Mouse (Mus musculus) megakaryocyte, adult 5-6 weeks (primary cell): ENCODE results near the gene Ms4a6c. TPM values are rescaled to one million over a fixed set of nuclear protein-coding genes. Genes with fewer than 3 reads are reported as not detected.
"Not testable (repeated sequence)": the region's sequence is repeated elsewhere in the genome, so short reads cannot be mapped to it uniquely, and the experiment has no call there.

Experiments
- ATAC-seq: 2 replicates; pipeline ENCODE4 v1.8.0; 2016; ENCODE audit warnings: mild to moderate bottlenecking, inconsistent platforms; ENCODE audit not compliant: poor library complexity, severe bottlenecking
- total RNA-seq, 2 experiments: library from RNA; stranded (forward) in 1 of 2; stranded (reverse) in 1 of 2; fragments of 153-499, 151-499 nt in 1 of 2; fragments of 221-1000, 200-1000 nt in 1 of 2; gene quantifications; 2 replicates each; pipeline versions ENCODE4 v1.2.3 to v1.2.4; 2015 to 2017

Gene Ms4a6c
- total RNA-seq (2015) (815 and 879 TPM in 2 replicates), total RNA-seq (2017) (614 and 767 TPM in 2 replicates)

GRCm38 (mm10) chr19:11469215-11469614 lies at the start of gene Ms4a6c:
Gene Ms4a6c, plus strand, starts transcription at chr19:11469366.
- peak; percentile 78 for ATAC-seq

GRCm38 (mm10) chr19:11431209-11431608 lies 38.0 kb upstream of the Ms4a6c start:
- ATAC-seq, result peak; percentile 99

DNA sequence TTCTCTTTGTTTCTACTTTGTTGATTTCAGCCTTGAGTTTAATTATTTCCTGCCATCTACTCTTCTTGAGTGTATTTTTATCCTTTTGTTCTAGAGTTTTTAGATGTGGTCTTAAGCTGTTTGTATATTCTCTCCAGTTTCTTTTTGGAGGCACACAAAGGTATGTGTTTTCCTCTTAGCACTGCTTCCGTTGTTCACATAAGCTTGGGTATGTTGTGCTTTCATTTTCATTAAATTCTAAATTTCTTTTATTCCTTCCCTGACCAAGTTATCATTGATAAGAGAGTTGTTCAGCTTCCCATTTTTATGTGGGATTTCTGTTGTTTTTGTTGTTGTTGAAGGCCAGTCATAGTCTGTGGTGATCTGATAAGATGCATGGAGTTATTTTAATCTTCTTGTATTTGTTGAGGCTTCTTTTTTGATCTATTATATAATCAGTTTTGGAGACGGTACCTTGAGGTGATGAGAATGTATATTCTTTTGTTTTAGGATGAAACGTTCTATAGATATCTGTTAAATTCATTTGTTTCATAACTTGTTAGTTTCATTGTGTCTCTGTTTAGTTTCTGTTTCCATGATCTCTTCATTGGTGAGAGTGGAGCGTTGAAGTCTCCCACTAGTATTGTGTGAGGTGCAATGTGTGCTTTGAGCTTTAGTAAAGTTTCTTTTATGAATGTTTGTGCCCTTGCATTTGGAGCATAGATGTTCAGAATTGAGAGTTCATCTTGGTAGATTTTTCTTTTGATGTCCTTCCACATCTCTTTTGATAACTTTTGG lies 33.9 kb upstream of the Ms4a6c start:
- no peak for ATAC-seq

DNA sequence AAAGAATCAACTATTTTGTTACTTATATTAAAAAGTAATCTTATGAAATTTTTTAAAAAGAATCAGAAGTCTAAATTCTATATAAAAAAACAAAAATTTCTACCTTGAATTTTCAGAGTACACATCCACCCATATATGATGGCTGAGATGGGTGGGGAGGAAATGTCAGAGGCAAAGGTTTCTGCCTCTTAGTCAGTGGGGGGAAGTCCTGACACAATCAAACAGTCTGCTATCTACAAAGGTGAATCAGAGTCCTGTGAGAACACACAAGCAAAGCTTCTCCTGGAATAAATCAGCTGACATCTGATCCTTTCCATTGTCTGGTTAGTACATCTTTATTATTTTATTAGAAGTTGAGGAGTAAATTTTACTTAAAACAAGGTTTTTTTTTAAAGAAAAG lies 25.8 kb upstream of the Ms4a6c start, which contains the start of gene Ms4a4b:
Gene Ms4a4b, plus strand, starts transcription at position 216 of the 400 bp plus-strand sequence.
- no peak for ATAC-seq

GRCm38 (mm10) chr19:11443964-11444363 lies 25.2 kb upstream of the Ms4a6c start:
- ATAC-seq, result no peak

DNA sequence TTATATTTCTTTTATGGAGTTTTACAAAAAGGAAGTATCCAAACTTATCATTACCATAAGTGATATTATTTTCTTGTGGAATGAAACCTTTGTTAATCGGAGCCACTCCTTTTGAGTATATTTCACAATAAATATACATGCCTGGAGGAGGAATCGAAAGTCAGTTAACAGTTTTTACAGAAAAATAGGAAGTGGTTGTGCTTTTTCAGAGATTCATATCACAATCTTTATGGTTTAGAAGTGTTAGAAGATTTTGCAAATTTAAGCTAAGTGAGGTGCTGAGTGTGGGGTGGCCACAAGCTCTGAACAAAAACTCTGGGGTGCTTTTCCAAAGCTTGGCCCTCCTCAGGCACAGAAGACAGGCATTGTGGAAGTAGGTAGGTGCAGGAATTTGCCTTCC lies 21.9 kb upstream of the Ms4a6c start:
- ATAC-seq, result peak; percentile 66

GRCm38 (mm10) chr19:11459041-11459440 lies 10.1 kb upstream of the Ms4a6c start:
- ATAC-seq, result not testable (repeated sequence)

DNA sequence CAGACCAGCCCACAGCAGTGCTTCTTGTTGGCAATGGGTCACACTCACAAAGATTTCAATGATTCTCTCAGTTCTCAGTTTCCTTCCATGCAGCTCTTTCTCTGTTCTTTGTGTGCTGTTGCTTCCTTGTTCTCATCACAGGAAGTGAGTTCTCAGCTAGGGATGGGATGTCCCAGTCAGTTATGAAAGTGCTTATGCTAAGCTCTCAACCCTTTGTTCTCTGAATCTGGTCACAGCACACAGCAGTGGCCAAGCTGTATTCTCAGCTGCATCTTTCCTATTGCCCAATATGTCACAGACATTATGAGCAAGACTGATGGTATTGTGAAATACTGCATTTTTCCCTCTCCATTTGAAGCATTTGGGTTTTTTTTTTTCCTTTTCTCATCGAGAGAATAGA lies 4.4 kb upstream of the Ms4a6c start:
- peak; percentile 93 for ATAC-seq

DNA sequence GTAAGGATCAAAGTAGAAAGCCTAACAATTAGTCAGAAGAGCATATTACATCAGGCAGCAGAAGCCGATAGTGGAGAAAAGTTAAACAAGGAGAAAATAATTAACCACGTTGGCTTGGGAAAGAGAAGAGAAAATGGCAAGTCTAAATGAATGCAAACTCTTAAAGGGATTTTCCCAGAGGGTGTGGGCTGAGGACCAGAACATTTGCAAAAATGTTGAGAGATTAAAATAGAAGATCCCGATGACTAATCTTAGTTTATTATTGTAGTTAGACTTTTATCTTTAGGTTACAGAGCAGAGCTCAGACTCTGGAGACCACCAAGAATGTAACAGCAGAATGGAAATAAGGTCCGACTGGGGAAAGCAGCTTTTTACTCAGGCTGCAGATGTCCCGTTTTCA lies 2.7 kb upstream of the Ms4a6c start:
- no peak for ATAC-seq

DNA sequence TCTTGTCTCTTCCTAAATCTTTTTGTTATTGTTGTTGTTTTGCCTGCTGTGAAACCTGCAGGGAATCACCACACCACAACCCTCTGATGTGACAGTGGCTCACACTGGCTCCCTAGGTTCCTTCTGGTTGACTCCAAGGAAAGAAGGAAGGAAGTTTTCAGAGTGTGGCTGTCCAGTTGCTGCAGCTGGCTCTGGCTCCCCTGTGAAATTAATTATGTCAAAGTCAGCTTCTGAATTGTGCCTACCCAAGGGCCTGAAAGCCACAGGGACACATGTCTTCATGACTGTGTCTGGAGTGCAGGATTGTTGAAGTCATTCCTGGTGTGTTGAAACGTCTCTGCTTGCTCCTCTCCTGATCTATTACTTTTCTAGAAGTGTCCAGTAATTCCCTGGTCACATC lies 805 bp upstream of the Ms4a6c start:
- not testable (repeated sequence) for ATAC-seq

DNA sequence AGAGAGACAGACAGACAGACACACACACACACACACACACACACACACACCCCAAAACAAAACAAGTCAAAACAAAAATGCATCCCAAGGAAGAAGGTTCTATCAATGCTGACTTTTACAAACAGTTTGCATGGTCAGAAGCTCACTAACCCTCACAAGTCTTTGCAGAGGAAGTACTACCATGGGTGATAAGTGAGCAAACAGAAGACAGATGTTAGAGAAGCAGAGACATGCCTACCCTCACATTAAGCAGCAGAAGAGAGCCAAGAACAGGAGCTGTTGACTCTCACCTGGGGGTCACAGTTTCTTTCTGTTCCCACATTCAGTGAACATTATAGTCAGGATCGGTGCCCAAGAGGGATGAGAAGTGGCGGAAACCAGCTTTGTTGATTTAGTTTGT lies 10.5 kb downstream of the Ms4a6c start:
- ATAC-seq, result no peak

DNA sequence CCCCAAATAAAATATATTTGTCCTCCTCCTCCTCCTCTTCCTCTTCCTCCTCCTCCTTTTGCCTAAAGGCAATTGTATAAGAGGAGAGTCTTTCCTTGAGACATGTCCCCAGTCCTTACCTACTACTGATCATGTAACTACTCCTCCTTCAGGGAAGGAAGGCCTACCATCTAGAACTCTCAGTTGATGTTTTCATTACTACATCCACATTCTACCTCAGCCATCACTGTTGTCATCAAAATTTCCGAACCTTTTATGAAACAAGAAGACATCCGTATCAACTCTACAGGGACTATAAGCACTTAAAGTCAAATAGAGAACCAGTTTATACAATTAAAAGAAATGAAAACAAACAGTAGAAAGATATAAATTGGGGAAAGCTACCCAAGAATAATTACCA lies 13.5 kb downstream of the Ms4a6c start:
- no peak for ATAC-seq

- ATAC-seq, result no peak
Observed at GRCm38 (mm10) chr19:11483941-11484340, 14.8 kb downstream of the Ms4a6c start.

DNA sequence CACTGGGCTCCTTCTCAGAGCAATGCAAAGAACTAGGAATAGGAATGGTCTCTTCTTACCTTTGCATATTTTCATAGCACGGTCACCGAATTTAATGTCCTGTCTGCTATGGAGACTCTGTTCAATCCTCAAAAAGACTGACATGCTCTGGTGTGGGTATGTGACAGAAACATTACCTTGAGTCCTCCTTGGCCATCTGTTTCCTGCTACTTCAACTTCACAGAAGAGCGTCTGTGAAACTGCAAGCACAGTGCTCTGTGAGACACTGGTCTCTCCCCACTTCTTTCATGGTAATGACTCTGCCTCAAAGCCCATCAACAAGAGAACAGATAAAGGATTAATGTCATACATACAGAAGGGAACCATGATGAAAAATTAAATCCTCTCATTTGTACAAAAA lies 15.2 kb downstream of the Ms4a6c start:
- ATAC-seq, result no peak

DNA sequence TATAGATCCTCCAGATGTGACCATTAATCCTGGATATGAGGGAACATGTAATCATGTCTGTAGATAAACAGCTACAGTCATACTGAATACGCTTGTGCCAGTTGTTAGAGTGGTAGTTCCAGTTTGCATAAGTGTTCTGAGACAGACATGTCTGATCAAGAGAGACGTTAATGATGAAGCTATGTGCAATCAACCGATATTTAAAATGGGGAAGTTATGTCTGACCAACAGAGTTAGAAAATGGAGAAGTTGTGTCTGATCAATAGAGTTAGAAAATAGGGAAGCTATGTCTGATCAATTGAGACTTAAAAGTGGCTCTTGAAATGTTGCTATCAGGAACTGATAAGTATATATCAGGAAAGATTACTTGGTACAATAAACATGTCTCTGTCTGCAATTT lies 16.1 kb downstream of the Ms4a6c start:
- peak; percentile 74 for ATAC-seq

DNA sequence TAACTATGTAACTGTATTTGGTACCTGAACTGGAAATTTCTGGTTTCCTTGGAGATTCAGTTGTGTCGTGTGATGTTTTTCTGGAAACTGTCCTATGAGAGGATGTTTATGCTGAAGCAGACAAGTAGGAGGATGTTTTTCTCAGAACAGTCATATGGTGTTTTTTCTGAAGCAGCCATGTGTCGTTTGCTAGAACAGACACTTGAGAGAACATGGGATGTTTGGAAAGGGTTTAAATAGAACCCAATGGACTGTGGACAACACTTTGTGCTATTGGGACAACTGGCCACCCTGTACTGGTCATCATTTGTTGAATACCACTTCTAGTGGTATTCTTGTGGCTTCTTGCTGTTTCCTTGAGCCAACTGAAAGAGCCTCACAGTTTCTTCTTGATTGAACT lies 16.6 kb downstream of the Ms4a6c start, which contains the start of gene Gm8369:
Gene Gm8369, plus strand, starts transcription at position 193 of the 400 bp plus-strand sequence.
- ATAC-seq, result no peak

DNA sequence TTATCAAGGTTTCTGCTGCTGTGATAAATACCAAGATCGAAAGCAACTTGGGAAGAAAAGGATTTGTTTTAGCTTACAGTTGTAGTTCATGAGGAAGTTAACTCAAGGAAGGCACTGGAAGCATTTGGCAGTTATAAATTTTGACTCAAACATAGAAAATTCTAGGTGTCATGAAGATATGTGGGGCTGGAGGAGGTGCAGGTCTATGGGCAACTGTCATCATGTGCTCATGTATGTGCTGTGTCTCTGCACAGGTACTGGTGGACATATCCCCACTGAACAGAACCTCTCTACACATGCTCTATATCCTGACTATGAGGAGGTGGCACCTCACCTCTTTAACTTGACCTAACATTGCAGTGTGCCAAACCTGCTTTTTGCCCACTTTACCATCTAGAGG lies 17.4 kb downstream of the Ms4a6c start:
- ATAC-seq, result no peak

DNA sequence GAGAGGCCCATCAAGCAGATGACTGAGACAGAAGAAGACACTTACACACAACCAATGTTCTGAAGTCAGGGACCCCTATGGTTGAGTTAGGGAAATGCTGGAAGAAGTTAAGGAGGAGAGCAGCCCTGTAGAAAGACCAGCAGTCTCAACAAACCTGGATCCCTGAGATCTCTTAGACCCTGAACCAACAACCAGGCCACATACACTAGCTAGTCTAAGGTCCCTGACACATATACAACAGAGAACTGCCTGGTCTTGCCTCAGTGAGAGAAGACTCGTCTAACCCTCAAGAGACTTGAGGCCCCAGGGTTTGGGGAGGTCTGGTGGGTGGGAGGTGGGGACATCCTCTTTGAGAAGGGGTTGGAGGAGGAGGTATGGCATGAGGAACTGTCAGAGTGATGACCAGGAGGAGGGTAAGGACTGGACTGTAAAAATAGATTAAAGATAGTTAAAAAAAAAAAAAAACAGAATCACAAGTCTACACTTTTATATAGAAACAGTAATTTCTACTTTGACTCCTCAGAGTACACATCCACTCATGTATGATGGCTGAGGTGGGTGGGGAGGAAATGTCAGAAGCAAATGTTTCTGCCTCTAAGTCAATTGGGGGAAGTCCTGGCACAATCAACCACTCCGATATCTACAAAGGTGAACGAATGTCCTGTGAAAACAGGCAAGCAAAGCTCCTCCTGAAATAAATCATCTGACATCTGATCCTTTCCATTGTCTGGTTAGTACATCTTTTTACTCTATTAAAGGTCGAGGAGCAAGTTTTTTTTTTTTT lies 22.4 kb downstream of the Ms4a6c start:
- no peak for ATAC-seq

DNA sequence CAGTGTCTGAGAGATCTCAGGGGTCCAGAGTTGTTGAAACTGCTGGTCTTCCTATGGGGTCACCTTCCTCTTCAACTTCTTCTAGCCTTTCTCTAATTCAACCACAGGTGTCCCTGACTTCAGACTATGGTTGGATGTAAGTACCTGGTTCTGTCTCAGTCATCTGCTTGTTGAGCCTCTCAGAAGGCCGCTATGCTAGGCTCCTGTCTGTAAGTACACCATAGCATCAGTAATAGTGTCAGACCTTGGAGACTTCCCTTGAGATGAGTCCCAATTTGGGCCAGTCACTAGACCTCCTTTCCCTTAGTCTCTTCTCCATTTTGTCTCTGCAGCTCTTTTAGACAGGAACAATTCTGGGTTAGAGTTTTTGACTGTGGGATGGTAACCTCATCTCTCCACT lies 23.5 kb downstream of the Ms4a6c start:
- no peak for ATAC-seq

DNA sequence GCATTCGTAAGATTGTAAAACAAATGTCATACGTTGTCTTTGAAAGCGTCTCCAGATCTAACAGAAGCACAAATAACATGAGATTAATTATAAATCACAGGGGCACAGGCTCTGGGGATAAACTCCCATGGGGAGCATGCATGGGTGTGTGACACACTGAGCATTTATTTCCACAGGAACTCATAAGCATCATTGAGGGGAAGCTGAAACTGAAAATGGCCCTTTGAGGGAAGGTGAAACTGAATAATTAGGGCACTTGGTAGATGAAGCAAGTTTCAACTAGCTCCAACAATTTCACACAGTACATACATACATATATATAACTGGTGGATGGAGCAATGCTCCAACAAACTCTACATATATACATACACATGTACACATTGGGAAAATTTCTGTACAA lies 25.4 kb downstream of the Ms4a6c start:
- peak; percentile 60 for ATAC-seq

DNA sequence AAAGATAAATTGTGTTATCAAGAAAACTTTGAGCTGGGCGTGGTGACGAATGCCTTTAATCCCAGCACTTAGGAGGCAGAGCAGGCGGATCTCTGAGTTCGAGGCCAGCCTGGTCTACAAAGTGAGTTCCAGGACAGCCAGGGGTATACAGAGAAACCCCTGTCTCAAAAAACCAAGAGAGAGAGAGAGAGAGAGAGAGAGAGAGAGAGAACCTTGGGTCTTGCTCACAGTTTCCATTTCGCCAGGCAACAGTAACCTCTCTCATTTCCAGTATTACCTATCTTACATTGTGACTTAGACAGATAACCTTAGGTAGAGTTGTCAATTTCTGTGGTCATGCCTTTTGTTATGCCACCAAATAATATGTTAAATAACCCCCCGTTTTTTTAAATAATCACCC lies 27.2 kb downstream of the Ms4a6c start:
- ATAC-seq, result no peak

DNA sequence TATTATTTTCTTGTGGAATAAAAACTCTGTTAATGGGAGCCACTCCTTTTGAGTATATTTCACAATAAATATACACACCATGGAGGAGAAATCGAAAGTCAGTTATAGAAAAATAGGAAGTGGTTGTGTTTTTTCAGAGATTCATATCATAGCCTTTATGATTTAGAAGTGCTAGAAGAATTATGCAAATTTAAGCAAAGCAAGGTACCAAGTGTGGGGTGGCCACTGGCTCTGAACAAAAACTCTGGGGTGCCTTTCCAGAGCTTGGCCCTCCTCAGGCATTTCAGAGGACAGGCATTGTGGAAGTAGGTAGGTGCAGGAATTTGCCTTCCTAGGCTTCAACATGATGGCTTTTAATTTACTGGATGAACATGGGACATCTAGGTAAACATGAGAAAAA lies 28.1 kb downstream of the Ms4a6c start:
- ATAC-seq, result peak; percentile 56; the same call in 1 of the 2 replicates
